Comparison of ENCODE assay signal across 7 mouse cellular contexts in genomic region chr6:74206527-74206926, GRCm38 (mm10).
"Had no signal": no experiment of that assay in that cellular context is flagged by ENCODE, and none has a peak within 500 bp of the region (broad histone marks: within the 10 kb centered on the region; RNA-seq: fewer than 3 reads in every experiment).

No protein-coding gene starts in this region.

- DNase-seq: lung, adult 18-20 months; lung, embryonic 14.5 days; lung, postnatal 10 days; right cerebral cortex, postnatal 14 days; thymus, adult 18-20 months; thymus, postnatal 14 days; thymus, postnatal 36 days had no signal
